17 mouse cellular contexts compared by ENCODE assay signal in genomic region chr2:120652925-120653284, GRCm38 (mm10). TPM values are rescaled to one million over a fixed set of nuclear protein-coding genes. Genes with fewer than 3 reads are reported as not detected.
A peak's percentile ranks its signal among the peaks of the same experiment; 100 is the strongest.
DNase-seq lines count a peak whose midpoint lies in the region; ATAC-seq and TF ChIP-seq lines count a peak whose summit lies in the region.
"Had no signal": no experiment of that assay in that cellular context is flagged by ENCODE, and none has a peak within 500 bp of the region (broad histone marks: within the 10 kb centered on the region; RNA-seq: fewer than 3 reads in every experiment).

No protein-coding gene starts in this region.

- 0 out of 2 replicates have a peak overlapping the region, but pooled peaks have one; percentile 5 for H3K9ac ChIP-seq in lung, embryonic 16.5 days (ENCODE audit: low read length)
- H3K9ac ChIP-seq in stomach, embryonic 15.5 days = no peak overlapping the region
- H3K9ac ChIP-seq: midbrain, embryonic 12.5 days had no signal

- no peak for DNase-seq in gastrocnemius, adult 2 months
- DNase-seq in gastrocnemius, postnatal 4 days (ENCODE audit: low spot score in 2 of 2) = no peak
- DNase-seq in kidney, adult 2 months = no peak
- DNase-seq in kidney, adult 18-20 months = no peak
- DNase-seq in lung, postnatal 4 days = no peak
- no peak for DNase-seq in urinary bladder, adult 18-20 months (ENCODE audit: low spot score in 2 of 2)
- DNase-seq: cerebellum, adult 11 months; cerebellum, postnatal 25 days; layer of hippocampus, postnatal 36 days; left cerebral cortex, postnatal 4 days; right cerebral cortex, postnatal 14 days had no signal

- WGBS in kidney, adult 2 months = 64% methylated on average over 7 of the region's 7 CpGs
- whole genome bisulfite sequencing in lung, embryonic 16.5 days = 56% methylated on average over 7 of the region's 7 CpGs
- 74% methylated on average over 7 of the region's 7 CpGs for WGBS in stomach, embryonic 15.5 days

- no peak for TF ChIP-seq POLR2A in kidney, adult 2 months (IDR thresholded peaks at IDR 0.05; ENCODE audit: low read depth, low read length)

- H3K4me2 ChIP-seq in lung, embryonic 16.5 days (ENCODE audit: low read depth, low read length) = no peak overlapping the region
- no peak overlapping the region for H3K4me2 ChIP-seq in stomach, embryonic 15.5 days
- H3K4me2 ChIP-seq: midbrain, embryonic 12.5 days had no signal

- H3K27me3 ChIP-seq in kidney, adult 2 months (replicated peaks; ENCODE audit: control insufficient read depth, insufficient read depth, low read length) = no peaks in the 10 kb centered on the region; the same call in 1 of the 2 replicates
- H3K27me3 ChIP-seq in lung, embryonic 16.5 days (ENCODE audit: control insufficient read depth, insufficient read depth, low read depth, low read length) = no peaks in the 10 kb centered on the region
- H3K27me3 ChIP-seq in stomach, embryonic 15.5 days (replicated peaks) = no peaks in the 10 kb centered on the region
- H3K27me3 ChIP-seq: CH12.LX; midbrain, embryonic 12.5 days had no signal

- intact Hi-C loops in gastrocnemius, adult 2 months (cut with DNase I) = no loop called here

- no peaks in the 10 kb centered on the region for H3K36me3 ChIP-seq in kidney, adult 2 months (ENCODE audit: control insufficient read depth, insufficient read depth, low read length)
- H3K36me3 ChIP-seq in lung, embryonic 16.5 days (ENCODE audit: control insufficient read depth, insufficient read depth, low read length) = no peaks in the 10 kb centered on the region
- H3K36me3 ChIP-seq in stomach, embryonic 15.5 days = no peaks in the 10 kb centered on the region
- H3K36me3 ChIP-seq: hindbrain, embryonic 10.5 days; midbrain, embryonic 12.5 days had no signal

- no peak for TF ChIP-seq CTCF in gastrocnemius, adult 2 months (IDR thresholded peaks at IDR 0.05)
- TF ChIP-seq CTCF in kidney, adult 2 months (conservative IDR thresholded peaks at IDR 0.05; ENCODE audit: insufficient read depth, insufficient read length, low read depth, low read length) = no peak

- H3K9me3 ChIP-seq in lung, embryonic 16.5 days (ENCODE audit: control insufficient read depth, low read length) = no peaks in the 10 kb centered on the region
- H3K9me3 ChIP-seq in stomach, embryonic 15.5 days = no peaks in the 10 kb centered on the region
- H3K9me3 ChIP-seq: hindbrain, embryonic 10.5 days; midbrain, embryonic 12.5 days had no signal

- H3K4me1 ChIP-seq in kidney, adult 2 months (ENCODE audit: control insufficient read depth, insufficient read depth, low read length) = 0 out of 2 replicates have a peak, but pooled peaks cover 4% of the 10 kb centered on the region
- peaks cover 12% of the 10 kb centered on the region for H3K4me1 ChIP-seq in lung, embryonic 16.5 days (replicated peaks; ENCODE audit: control insufficient read depth, insufficient read depth, low read length)
- H3K4me1 ChIP-seq in stomach, embryonic 15.5 days = no peaks in the 10 kb centered on the region
- H3K4me1 ChIP-seq: hindbrain, embryonic 10.5 days; midbrain, embryonic 12.5 days had no signal

- peak overlapping the region; percentile 78 for H3K27ac ChIP-seq in gastrocnemius, adult 2 months
- H3K27ac ChIP-seq in kidney, adult 2 months (ENCODE audit: insufficient read depth, low read depth, low read length) = peak overlapping the region; percentile 53; the same call in 1 of the 2 replicates
- H3K27ac ChIP-seq in lung, embryonic 16.5 days (ENCODE audit: low read length) = peak overlapping the region; percentile 81
- H3K27ac ChIP-seq in stomach, embryonic 15.5 days = peak overlapping the region; percentile 58; the same call in 1 of the 2 replicates
- H3K27ac ChIP-seq: hindbrain, embryonic 10.5 days; midbrain, embryonic 12.5 days had no signal

- peak overlapping the region; percentile 34 for H3K4me3 ChIP-seq in gastrocnemius, adult 2 months
- H3K4me3 ChIP-seq in kidney, adult 2 months (ENCODE audit: insufficient read depth, low read depth, low read length) = no peak overlapping the region
- no peak overlapping the region for H3K4me3 ChIP-seq in lung, embryonic 16.5 days (ENCODE audit: low read length)
- no peak overlapping the region for H3K4me3 ChIP-seq in stomach, embryonic 15.5 days (replicated peaks)
- H3K4me3 ChIP-seq: hindbrain, embryonic 10.5 days; midbrain, embryonic 12.5 days had no signal

- ATAC-seq in lung, embryonic 16.5 days (ENCODE audit: low read depth) = peak; percentile 67; the same call in 1 of the 2 replicates
- no peak for ATAC-seq in stomach, embryonic 15.5 days (ENCODE audit: insufficient read depth, low FRiP score, low read depth)
- ATAC-seq: activated CD4-positive, CD25-positive, alpha-beta regulatory T cell, adult 4 months had no signal

RNA-seq across cellular contexts. Expression of gene Stard9, which starts 24.0 kb away (rescaled TPM):
- 1 to 10 TPM; 3.0 TPM for total RNA-seq in gastrocnemius, adult 2 months (2021)
- total RNA-seq in gastrocnemius, postnatal 4 days (2021) = 10 to 100 TPM; 25.6 to 30.7 TPM
- 4.4 and 5.3 TPM in 2 replicates for polyA plus RNA-seq in kidney, adult 2 months (2012; rRNA removed)
- 10.3 and 14.6 TPM in 2 replicates for polyA plus RNA-seq in lung, embryonic 16.5 days (2015; fragmentation: Nextera tagmentation; extraction: Ambion mirVana)
- polyA plus RNA-seq in stomach, embryonic 15.5 days (2015; fragmentation: Nextera tagmentation; extraction: Ambion mirVana) = 4.3 and 4.4 TPM in 2 replicates

RNA-seq across cellular contexts. Expression of gene Lrrc57, which starts 43.6 kb away (rescaled TPM):
- total RNA-seq in gastrocnemius, adult 2 months (2021) = 10 to 100 TPM in 1 of 2 experiments, 1 to 10 TPM in 1; 9.9 to 13.9 TPM
- total RNA-seq in gastrocnemius, postnatal 4 days (2021) = 10 to 100 TPM; 11.5 to 13.9 TPM
- 10.3 and 10.6 TPM in 2 replicates for polyA plus RNA-seq in kidney, adult 2 months (2012; rRNA removed)
- polyA plus RNA-seq in lung, embryonic 16.5 days (2015; fragmentation: Nextera tagmentation; extraction: Ambion mirVana) = 29.9 and 31.1 TPM in 2 replicates
- 17.8 and 19.9 TPM in 2 replicates for polyA plus RNA-seq in stomach, embryonic 15.5 days (2015; fragmentation: Nextera tagmentation; extraction: Ambion mirVana)

RNA-seq across cellular contexts. Expression of gene Haus2, which starts 43.7 kb away (rescaled TPM):
- 1 to 10 TPM; 5.7 to 8.6 TPM for total RNA-seq in gastrocnemius, adult 2 months (2021)
- total RNA-seq in gastrocnemius, postnatal 4 days (2021) = 10 to 100 TPM; 10.9 to 11.0 TPM
- 2.4 and 3.2 TPM in 2 replicates for polyA plus RNA-seq in kidney, adult 2 months (2012; rRNA removed)
- 21.6 and 23.1 TPM in 2 replicates for polyA plus RNA-seq in lung, embryonic 16.5 days (2015; fragmentation: Nextera tagmentation; extraction: Ambion mirVana)
- polyA plus RNA-seq in stomach, embryonic 15.5 days (2015; fragmentation: Nextera tagmentation; extraction: Ambion mirVana) = 21.7 and 23.0 TPM in 2 replicates
